Mouse (Mus musculus) monocyte, adult 2 months (primary cell): ENCODE data around the gene Syde2.
"Not testable (repeated sequence)": the region's sequence is repeated elsewhere in the genome, so short reads cannot be mapped to it uniquely, and the experiment has no call there.

Experiments
- DNase-seq, 2 experiments: peaks; one replicate each; pipeline ENCODE4 v3.0.0; 2022; ENCODE audit warnings: low spot score in 2 of 2, low read depth in 1 of 2

Syde2 gene

DNA sequence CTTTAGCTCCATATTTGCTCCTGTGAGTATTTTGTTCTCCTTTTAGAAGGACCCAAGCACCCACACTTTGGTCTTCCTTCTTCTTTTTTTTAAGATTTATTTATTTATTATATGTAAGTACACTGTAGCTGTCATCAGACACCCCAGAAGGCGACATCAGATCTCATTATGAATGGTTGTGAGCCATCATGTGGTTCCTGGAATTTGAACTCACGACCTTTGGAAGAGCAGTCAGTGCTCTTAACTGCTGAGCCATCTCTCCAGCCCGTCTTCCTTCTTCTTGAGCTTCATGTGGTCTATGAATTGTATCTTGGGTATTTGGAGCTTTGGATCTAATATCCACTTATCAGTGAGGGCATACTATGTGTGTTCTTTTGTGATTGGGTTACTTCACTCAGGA is 22.1 kb upstream of the Syde2 start:
- DNase-seq, result not testable (repeated sequence)

DNA sequence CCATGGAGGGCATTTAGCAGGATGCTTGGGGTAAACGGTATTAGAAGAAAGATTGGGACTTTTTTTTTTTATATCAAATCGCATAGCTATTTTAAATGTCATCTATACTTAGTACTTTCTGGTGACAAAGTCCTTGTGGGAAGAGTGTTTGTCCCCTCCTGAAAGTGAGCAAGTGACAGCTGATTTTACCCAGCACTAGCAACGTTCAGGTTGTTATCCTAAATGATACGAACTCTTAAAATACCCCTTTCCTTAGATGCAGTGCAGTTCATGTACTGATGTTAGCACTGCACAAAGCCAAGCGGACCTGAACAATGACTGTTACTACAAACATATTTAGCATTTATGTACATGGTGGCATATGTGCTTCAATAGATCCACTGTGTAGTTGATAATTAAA is 20.9 kb upstream of the Syde2 start:
- no peak for DNase-seq

GRCm38 (mm10) chr3:145969031-145969501 is 18.6 kb upstream of the Syde2 start:
- DNase-seq, result no peak

DNA sequence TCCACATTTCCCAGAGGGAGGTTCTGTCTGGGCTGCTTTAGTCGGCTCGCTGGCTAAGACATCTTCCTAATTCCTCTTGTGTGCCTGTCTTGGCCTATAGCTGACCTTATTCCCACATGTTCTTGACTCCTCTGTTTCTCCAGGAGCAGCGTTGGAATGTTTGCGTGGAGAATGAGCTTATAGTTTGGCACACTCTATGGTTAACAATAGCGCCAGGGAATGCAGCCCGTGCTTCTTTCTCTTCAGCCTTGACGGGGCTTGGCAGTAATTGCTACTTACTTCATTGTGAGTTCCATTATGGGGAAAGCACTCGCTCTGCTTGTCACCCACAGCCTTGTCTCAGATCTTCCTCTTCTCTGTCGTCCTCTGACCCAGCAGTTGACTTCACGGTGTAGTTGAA is 16.2 kb upstream of the Syde2 start:
- DNase-seq, result no peak

GRCm38 (mm10) chr3:145974986-145975385 is 12.7 kb upstream of the Syde2 start:
- DNase-seq, result no peak

DNA sequence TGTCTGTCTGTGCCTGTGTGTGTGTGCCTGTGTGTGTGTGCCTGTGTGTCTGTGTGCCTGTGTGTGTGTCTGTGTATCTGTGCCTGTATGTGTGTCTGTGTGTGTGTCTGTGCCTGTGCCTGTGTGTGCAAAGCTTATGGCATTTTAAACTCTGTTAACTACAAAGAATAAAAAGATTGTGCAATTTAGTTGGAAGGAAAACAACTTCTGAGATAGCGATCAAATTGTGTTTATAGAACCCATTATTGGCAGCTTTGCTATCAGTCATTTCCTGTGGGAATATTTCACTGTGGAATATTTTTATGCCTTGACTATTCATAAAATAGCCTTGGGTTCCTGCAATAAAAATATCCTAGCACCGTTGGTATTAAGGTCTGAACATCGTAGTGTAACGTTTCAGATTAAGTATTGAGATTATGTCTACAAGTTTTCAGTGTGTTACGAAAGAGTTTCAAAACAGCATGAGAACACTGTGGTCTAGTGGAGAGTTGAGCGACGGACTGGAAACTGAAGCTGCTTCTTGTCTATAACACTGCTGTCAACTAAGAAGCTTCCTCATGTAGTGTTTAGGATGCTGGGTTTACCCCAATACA is 2.2 kb upstream of the Syde2 start:
- no peak for DNase-seq

DNA sequence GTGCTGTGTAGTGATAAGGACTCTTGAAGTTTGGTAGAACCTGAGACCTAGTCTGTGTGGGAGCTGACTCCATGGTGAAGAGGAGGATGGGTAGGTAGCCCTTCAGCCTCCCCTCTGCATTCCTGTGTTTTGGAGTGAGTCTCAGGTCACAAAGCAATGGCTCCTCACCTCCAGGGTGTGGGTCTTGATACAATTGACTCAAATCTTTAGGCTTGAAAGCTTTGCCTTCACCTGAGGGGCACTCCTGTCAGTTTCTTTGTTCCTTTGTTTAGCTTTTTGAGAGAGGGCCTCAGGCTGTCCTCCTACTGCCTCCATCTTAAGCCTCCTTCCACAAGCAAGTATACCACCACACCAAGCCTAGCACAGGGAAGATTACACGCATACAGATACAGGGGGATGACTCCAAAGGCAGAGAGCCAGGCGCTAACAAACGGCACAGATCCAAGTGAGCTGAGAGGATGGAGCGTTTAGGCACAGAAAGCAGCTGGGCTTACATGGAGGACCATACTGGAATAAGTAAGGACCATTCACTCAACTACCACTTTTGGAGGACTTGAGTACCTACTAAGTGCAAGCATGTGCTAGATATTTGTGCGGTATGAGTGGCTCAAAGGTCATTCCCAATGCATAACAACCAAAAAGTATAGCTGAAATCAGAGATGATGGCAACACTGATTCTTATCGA is 1.2 kb upstream of the Syde2 start:
- no peak for DNase-seq

DNA sequence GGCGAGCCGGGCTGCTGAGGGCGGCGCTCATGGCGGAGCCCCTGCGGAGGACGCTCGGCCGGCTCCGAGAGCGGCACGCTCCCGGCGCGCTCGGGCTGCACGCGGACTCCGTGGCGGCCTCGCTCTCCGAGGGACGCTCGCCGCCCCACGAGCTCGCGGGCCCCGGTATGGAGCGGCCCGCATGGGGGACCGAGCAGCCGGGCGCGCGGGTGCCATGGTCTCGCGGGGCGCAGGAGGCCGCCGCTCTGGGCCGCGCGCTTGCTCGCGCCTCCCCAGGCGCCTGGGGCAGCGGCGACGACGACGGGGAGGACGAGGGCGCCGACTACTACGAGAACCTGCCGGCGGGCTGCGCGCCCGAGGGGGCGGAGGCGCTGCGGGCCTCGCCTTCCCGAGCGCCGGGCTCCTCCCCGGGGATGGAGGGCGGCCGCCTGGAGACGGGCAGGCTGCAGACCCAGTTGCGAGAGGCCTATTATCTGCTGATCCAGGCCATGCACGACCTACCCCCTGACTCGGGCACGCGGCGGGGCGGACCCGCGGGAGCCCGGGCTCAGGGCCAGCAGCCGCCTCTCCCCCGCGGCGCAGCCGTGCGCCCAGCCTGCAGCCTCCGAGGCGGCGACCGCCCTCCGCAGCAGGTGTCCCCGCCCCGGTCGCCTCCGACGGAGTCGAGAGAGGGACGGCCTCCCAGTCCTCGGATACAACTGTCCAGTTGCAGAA is 457 bp downstream of the Syde2 start:
- no peak for DNase-seq

DNA sequence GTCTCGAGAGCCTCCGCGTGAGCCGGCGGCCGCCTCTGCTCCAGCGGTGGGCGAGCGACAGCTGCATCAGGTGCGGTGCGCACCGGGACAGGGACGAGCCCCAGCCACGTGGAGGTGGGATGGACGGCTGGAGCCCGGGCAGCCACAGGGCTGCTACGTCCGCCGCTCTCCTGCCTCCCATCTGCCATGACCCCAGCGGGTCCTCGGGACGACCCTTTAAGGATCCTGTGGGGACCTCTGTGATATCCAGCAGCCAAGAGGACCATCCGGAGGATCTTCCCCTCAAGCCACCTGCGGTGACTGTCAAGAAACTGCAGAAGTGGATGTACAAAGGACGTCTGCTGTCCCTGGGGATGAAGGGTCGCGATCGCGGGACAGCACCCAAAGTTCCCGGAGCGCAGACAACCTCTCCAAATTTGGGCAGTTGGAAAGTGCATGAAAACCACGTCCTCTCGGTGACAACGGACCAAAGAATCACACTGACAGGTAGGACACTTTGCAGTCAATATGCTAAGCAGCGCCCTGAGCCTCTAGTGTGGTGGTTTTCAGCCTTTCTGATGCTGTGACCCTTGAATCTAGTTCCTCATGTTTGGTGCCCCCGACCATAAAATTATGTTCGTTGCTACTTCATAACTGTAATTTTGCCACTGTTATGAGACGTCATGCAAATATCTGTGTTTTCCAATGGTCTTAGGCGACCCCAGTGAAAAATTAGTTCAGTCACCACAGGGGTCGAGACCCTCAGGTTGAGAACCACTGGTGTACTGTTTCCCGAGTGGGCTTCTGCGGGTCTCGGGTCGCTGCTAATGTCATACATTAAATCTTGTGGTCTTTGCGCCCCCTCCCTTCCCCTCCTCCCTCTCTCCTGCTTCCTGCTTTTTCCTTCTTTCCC is 1.3 kb downstream of the Syde2 start:
- DNase-seq, result no peak

GRCm38 (mm10) chr3:145989576-145990081 is 2.0 kb downstream of the Syde2 start:
- DNase-seq, result no peak

GRCm38 (mm10) chr3:145991130-145991529 is 3.5 kb downstream of the Syde2 start:
- DNase-seq, result no peak

DNA sequence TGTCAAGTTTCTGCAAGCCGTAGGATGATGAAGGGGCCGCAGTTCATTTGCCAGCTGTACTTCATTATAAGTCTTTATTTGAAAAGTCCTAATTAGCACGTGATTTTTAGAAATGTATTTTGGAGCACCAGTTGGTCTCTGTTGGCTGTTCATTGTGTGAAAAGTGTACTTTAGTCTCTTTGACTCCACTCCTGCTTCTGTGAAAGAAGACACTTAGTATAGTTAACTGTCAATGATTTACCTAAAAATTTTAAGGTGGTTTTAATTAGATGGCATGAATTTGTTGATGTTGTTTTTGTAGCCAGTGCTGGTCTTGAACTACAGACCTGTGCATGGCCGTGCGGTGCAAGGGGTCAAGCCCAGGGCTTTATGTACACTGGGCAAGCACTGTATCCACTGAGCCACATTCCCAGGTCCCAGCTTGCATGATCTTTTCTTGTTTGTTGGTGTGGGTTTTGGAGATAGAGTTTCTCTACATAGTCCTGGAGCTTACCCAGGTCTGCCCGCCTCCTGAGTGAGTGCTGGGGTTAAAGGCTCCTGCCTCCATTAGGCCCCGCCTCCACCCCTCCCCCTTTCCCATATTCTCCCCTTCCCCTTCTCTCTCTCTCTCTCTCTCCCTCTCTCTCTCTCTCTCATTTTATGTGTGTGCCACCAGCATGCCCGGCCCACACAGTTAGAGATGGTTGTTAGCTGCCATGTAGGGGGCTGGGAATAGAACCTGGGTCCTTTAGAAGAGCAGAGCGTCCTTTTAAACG is 4.5 kb downstream of the Syde2 start:
- no peak for DNase-seq

DNA sequence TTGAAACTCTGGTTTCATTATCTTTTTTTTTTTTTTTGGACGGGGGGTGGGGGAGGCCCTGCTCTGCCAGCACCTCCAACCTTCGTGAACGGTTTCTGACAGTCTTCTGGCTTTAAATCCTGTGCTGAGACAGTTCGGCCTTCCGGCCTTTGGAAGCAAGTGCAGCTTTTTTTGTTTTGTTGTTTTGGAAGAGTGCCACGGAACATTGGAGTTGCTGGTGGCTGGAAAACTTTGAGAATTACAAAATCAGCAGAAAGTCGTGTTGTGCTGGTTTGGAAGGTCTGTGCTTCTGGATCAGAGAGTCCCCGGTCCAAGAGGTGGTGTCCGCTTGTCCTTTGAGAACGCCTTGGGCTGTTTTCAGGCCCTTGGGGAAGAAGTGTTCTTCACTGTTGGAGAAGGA is 5.1 kb downstream of the Syde2 start:
- no peak for DNase-seq

GRCm38 (mm10) chr3:145993481-145994201 is 6.0 kb downstream of the Syde2 start:
- DNase-seq, result no peak

DNA sequence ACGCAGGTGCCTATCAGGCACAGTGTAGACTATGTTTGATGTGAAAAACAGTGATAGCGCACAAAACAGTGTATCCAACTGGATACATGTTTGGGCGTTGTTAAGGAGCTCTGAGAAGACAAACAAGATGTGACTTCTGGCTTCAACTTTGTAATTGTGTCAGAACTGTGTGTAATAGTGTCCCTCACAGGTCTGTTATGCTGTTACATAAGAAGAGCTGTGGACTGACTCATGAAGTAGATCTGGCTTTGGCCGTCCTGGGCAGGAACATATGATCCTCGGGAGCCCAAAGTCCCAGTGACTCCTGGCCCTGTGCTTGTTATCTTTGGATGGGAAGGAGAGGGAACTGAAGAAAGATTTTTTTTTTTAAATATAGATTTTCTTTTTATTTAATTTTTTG is 7.8 kb downstream of the Syde2 start:
- DNase-seq, result no peak

GRCm38 (mm10) chr3:145996539-145996938 is 8.9 kb downstream of the Syde2 start:
- not testable (repeated sequence) for DNase-seq

DNA sequence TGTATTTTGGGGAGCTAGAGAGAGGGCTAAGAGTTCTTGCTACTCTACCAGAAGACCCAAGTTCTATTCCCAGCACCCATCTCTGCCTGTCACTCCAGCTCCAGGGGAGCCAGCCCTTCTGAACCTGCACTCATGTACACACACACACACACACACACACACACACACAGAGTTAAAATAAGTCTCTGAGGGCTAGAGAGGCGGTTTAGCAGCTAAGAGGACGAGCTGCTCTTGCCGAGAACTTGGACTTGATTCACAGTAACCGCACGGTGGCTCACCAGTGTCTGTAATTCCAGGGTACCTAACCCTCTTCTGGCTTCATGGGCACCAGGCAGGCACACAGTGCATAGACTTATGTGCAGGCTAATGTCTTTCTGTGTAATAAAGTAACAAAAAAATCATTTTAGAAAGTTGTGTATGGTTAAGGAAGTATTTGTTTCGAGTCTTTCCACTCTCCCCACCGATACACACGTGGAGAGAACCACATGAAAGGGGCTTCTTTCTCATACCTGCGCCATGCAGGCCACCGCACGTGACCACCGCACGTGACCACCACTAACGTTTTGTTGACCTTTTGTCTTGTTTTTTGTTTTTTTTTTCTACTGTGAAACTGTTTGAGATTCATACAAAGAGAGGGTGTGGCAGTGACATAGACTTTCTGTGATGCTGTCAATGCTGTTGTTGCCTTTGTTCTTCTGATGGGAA is 16.8 kb downstream of the Syde2 start:
- DNase-seq, result no peak

- no peak for DNase-seq
Observed at GRCm38 (mm10) chr3:146007872-146008271, 20.2 kb downstream of the Syde2 start.
